Mouse (Mus musculus): ENCODE results near the gene Grm4.

Gene Grm4

GRCm38 (mm10) chr17:27551393-27551940 is 30.3 kb upstream of the Grm4 start:
- DNase-seq = no peak

DNA sequence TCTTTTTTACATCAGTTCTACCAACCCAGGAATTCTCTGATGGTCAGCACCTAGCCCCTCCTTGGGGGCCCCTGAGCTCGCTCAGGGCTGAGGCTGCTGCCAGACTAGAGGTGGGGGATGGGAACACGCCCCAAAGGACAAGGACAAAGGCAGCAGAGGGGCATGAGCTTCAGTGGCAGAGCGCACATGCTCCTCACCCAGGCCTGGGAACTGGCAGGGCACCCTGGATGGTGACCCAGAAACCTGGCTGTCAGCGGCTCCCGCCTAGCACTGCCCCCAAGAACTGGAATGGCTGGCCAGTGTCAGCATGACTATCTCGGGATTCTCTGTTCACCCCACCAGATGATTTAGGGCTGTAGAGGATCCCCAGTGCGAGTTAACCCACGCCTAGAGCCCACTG is 28.0 kb upstream of the Grm4 start:
- no peak for DNase-seq

DNA sequence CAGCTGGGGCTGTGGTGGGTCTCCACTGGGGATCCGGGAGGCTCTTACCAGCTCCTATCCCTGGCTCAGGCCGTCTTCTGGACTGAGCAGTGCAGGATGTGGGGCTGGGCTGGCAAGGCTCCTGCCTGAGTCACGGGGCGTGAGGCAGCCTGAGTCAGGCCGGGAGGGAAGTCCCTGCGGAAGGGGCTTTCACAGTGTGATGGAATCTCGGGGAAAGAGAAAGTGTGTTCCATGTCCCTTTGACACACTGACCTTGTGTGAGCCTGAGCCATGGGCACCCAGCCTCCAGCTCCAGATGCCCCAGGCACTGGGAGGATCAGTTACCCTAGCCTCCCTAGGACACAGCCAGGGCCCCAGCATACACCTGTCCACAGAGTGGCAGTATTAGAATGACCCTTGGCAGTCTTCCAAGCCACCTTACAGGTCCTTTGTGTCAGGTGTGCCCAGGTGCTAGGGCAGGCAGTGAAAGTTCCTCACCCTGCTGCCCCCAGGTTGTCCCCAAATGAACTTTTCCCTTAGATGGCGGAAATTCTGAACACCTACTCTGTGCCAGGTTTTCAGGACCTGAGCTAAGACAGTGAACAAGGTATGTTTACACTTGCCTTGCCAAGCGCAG is 26.2 kb upstream of the Grm4 start:
- no peak for DNase-seq

DNA sequence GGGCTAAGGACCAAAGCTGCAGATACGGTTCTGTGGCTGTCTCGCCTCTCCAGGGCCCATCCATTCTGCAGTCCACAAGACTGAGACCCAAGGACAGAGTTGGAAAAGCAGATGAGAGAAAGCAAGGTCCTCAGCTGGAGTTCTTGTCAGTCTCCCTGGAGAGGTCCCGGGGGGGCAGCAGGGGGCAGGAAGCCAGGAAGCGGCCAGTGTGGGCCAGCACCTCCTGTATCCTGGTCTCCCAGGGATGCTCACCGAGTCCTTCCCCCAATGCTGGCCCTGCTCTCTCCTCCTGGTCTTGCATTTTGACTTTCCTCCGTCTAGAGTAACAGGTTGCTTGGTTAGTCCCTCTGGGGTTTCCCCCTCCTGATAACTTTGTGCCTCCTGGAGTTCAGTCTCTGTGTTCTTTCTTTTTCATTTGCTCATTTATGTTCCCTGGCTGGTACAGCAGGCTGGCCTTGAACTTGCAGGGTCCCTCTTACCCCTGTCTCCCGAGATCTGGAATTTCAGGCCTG is 25.4 kb upstream of the Grm4 start:
- no peak for DNase-seq

GRCm38 (mm10) chr17:27545991-27546390 is 24.8 kb upstream of the Grm4 start:
- DNase-seq = no peak

DNA sequence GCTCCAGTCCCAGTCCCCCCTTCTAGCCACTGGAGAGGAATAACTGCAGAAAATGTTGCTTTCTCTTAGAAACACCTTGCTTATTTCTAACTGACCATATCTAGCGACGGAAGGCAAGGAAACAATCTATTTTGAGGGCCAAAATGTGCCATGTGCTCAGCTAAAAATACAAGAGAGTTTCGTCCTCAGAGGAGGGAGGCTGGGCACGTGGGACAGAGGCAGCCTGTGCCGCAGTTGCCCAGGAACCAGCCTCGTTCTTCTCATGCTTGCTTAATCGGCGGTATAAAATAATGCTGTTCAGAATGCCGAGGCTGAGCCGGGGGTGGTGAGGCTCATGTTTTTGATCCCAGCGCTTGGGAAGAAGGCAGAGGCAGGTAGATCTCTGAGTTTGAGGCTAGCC is 23.3 kb upstream of the Grm4 start:
- no peak for DNase-seq

DNA sequence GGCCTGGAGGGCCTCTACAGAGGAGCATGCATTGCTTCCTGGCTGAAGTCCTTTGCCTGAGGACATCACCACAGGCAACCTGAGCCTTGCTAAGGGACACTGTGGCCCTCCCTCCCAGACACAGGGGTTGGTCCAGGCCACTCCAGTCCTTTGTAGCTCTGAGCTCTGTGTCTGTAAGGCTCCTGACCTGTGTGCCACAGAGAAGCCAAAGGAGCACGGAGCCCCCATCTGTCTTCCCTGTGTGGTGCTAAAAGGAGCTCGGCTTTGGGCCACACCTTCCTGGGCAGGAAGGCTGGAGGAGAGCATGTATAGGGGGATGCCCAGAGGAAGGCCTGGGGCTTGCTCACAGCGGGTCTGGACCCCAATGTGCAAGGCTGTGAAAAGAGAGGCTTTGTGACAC is 20.8 kb upstream of the Grm4 start:
- no peak for DNase-seq

DNA sequence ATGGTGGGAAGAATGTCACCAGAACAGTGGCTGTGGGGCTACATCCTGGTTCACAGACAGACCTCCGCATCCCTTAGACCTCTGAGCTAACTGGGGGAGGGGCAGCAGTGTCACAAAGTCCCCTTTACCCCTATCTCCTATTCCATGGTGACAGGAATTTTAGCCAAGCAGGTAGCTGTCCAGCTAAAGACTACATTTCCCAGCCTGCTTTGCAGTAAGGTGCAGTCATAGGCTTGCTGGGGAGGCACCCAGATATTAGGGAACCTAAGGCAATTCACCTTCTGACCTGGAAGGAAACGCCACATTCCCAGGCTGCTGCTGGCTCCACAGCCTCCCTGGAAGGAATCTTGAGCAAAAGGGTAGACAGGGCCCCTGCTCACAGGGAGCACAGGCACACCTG is 20.1 kb upstream of the Grm4 start:
- no peak for DNase-seq

DNA sequence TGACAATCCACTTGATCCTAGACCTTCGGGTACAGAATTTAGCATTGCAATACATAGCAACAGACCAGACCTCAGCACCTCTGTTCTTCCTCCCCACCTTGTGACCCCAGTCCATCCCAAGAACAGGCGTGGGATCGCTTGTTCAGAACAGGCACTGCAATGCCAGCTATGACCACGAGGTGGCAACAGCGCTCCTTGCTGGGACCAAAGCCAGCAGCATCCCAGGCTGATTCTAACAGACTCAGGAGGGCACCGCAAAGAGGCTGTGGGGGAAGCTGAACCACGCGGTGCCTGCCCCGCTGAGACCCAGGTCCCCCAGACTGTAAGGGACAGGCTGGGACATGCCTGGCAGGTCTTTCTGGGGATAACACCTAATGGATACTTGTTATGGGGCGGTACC is 13.5 kb upstream of the Grm4 start:
- peak; percentile 89 to 94 for DNase-seq

- no peak for DNase-seq
Observed at GRCm38 (mm10) chr17:27533354-27533753, 12.2 kb upstream of the Grm4 start.

GRCm38 (mm10) chr17:27532095-27532494 is 10.9 kb upstream of the Grm4 start:
- DNase-seq = no peak

DNA sequence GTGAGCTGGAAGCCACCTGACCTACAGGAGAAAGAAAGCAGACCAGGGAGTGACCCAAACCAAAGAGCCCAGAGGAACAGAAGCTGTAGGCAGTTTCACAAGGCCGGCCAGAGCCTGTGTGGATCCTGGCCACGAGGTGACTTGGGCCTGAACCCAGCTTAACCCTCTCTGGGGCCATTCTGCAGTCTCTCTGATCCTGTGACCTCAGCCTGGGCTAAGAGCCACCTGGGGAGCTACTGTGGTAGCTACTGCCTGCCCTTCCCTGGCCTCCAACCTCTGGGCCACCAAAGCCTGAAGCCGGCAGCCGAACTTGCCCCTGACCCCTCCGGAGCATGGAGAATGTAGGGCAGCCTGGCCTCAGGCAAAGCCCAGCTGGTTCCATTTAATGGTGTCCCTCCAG is 7.6 kb upstream of the Grm4 start:
- DNase-seq = no peak

- DNase-seq = no peak
Observed at GRCm38 (mm10) chr17:27528030-27528429, 6.8 kb upstream of the Grm4 start.

DNA sequence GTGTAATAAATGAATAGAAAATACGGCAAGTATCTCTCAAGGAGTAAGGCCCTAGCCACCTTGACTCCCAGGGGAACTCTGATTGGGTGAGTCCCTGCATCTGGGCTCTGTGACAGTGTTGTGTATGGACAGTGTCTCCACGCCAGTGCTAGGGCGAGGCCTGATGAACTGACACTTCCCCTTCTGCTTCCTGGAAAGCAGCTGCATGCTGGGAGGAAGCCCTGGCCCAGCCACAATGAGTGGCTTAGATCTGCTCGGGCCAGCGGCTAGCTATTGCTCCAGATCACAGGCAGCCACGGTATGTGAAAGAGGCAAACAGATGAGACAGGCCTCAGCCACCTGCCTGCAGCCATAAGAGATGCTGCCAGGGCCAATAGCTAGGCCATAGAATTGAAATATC is 6.0 kb upstream of the Grm4 start:
- no peak for DNase-seq

- peak in 1 of 2 experiments; percentile 28 for DNase-seq
Observed at GRCm38 (mm10) chr17:27523121-27523520, 1.9 kb upstream of the Grm4 start.

GRCm38 (mm10) chr17:27520557-27520956 is 646 bp downstream of the Grm4 start:
- peak; percentile 71 to 91 for DNase-seq

- peak in 1 of 2 experiments; percentile 26 for DNase-seq
Observed at GRCm38 (mm10) chr17:27518700-27519595, 2.3 kb downstream of the Grm4 start.

GRCm38 (mm10) chr17:27518296-27518695 is 2.9 kb downstream of the Grm4 start:
- DNase-seq = peak in 1 of 2 experiments; percentile 21

DNA sequence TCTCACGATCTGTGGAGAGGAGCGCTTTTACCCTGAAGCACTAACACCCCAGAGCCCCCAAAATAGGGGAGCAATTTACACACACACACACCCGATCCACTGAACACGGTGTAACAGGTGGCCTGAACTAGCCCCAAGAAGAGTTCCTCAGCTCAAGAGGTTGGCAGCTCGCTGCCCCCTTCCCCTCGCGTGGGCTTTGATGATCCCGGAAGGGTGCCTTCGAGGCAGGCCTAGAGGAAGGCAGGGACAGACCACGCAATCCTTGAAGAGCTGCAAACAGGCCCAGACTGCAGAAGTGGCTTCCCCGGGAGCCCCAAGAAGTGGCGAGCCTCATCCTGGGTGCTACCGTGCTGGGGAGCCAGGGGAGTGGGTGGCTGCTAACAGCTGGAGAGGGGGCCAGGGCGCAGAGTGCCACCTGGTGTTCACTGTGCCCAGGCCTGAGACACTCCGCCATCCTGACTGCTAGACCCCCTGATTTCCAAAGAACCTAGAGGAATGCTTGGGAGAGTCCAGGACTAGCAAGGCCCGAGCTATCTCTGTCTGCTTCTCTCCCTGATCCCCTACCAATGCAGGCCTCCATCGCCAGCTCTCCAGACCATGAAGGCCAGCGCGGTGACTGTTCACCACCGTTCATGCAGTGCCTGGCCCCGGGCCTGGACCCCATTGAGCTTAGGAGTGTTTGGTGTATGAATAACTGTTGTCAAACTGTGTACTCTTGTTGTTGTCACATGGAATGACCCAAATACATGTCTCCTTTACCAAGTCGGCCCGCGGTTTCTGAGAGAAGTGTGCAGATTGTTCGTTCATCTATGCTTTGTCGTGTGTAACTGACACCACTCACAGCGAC is 7.1 kb downstream of the Grm4 start:
- DNase-seq = peak in 1 of 2 experiments; percentile 42

DNA sequence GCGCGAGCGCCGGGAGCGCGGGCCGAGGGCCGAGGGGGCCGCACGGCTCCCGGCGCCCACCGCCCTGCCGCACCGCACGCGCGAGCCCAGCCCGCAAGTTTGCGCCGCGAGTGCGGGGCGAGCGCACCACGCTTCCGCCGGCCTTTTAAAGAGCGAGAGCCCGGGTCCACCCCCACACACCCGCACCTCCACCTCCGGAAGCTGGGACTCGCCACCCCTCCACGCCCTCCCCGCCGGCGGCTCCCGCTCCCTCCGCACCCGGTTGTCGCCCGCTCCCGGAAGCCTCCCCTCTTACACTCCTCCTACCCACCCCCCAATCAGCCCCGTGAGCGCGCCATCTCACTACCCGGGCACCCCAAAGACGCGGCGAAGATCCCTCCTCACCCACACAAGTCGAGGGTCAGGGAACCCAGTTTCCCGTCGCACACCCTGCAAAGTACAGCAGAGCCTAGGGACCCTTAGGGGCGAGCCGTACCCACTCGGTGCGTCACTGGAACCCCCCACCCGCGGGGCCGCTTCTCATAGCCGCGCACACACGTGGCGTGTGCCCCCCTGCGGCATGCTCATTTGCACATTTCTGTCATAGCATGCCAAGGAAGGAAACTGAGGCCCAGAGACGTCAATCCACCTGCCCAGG is 7.8 kb downstream of the Grm4 start:
- peak; percentile 84 for DNase-seq

DNA sequence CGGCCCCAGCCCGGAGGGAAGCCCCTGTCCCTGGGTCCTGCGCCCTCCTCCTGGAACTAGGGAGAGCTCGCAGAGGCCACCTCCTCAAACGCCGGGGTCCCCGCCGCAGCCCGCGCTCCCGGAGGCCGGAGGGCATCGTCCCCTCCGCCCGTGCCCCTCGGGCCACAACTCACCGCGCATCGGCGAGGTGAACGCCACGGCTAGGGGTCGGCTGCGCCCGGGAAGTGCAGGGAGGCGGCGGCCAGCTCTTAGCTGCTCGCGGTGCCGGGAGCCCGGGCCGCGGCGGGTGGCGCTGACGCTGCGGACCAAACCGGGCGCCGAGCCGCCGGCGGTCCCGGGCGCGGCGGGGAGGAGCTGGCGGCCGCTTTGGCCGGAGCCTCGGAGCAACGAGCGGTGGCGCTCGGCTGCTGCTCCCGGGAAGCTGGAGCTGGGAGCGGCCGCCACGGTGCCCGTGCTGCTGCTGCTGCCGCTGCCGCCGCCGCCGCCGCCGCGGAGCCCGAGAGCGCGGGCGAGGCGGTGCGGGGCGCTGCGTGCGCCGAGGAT is 8.5 kb downstream of the Grm4 start:
- DNase-seq = peak; percentile 39 to 73

Measured in cerebellum, adult 18-20 months (tissue).